Mouse (Mus musculus): ENCODE results near the gene Gm29666. TPM values are rescaled to one million over a fixed set of nuclear protein-coding genes. Genes with fewer than 3 reads are reported as not detected.

Gene Gm29666
- polyA plus RNA-seq (2015; fragmentation: Nextera tagmentation; extraction: Ambion mirVana), result 0.87 and 0.88 TPM in 2 replicates

GRCm38 (mm10) chr15:84919938-84920337 lies at the start of gene Gm29666:
Gene Gm29666 (minus strand): TSS chr15:84920038.
- WGBS, result 94% methylated on average over 3 of the region's 3 CpGs
- no peaks in the 10 kb centered on the region for H3K27me3 ChIP-seq
- H3K4me3 ChIP-seq, result no peak within 1 kb of the TSS
- H3K4me1 ChIP-seq (replicated peaks), result peaks cover 20% of the 10 kb centered on the region
- H3K36me3 ChIP-seq, result no peaks in the 10 kb centered on the region
- H3K9ac ChIP-seq, result no peak within 1 kb of the TSS
- ATAC-seq (ENCODE audit: low read depth), result no peak
- H3K27ac ChIP-seq (replicated peaks), result no peak within 1 kb of the TSS
- no peak within 1 kb of the TSS for H3K4me2 ChIP-seq
- no peaks in the 10 kb centered on the region for H3K9me3 ChIP-seq

DNA sequence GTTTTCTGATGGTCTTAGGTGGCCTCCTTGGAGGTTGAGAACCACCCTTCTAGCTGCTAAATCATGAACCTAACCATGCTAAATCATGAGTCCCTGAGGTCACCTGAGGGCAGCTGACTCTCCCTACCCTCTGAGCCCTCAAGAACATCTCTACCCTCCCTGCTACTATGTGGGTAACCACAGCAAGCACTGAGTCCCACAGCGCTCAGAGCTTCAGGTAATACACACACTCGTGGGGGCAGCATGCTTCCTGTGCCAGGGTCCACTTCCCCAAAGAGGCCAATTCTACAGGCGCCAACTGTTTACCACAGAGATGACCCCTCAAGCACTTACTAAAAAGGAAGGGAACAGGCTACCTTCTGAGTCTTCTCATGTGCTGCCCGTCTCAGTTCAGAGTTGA lies 48.7 kb upstream of the Gm29666 start:
- peaks cover 12% of the 10 kb centered on the region; the same call in 1 of the 2 replicates for H3K36me3 ChIP-seq
- no peak for ATAC-seq (ENCODE audit: low read depth)

GRCm38 (mm10) chr15:84965575-84966360 lies 45.9 kb upstream of the Gm29666 start:
- Histone ChIP-seq H3K4me3 (no peak overlapping the region), H3K27me3 (no peaks in the 10 kb centered on the region), H3K27ac (replicated peaks) (no peak overlapping the region), H3K4me2 (no peak overlapping the region), H3K9me3 (no peaks in the 10 kb centered on the region), H3K9ac (no peak overlapping the region), H3K4me1 (replicated peaks) (peaks cover 35% of the 10 kb centered on the region), H3K36me3 (peaks cover 12% of the 10 kb centered on the region; the same call in 1 of the 2 replicates)
- no peak for ATAC-seq (ENCODE audit: low read depth)
- 61% methylated on average over 7 of the region's 7 CpGs for WGBS

More for the DNA sequence above, 48.7 kb upstream of the Gm29666 start:
- Histone ChIP-seq H3K4me2 (no peak overlapping the region), H3K9me3 (no peaks in the 10 kb centered on the region), H3K9ac (no peak overlapping the region), H3K27ac (replicated peaks) (no peak overlapping the region), H3K4me3 (no peak overlapping the region), H3K4me1 (replicated peaks) (peaks cover 30% of the 10 kb centered on the region), H3K27me3 (no peaks in the 10 kb centered on the region)
- WGBS, result 92% methylated on average over 4 of the region's 4 CpGs

- no peak overlapping the region for H3K4me2 ChIP-seq
- H3K4me1 ChIP-seq (replicated peaks), result peaks cover 45% of the 10 kb centered on the region
- 0 out of 2 replicates have a peak, but pooled peaks cover 3% of the 10 kb centered on the region for H3K36me3 ChIP-seq
- WGBS, result 73% methylated on average over 5 of the region's 5 CpGs
- no peak overlapping the region for H3K4me3 ChIP-seq
- ATAC-seq (ENCODE audit: low read depth), result no peak
- H3K27ac ChIP-seq (replicated peaks), result no peak overlapping the region
- H3K27me3 ChIP-seq, result no peaks in the 10 kb centered on the region
- no peak overlapping the region for H3K9ac ChIP-seq
- no peaks in the 10 kb centered on the region for H3K9me3 ChIP-seq
Measured at GRCm38 (mm10) chr15:84964771-84965170, 44.9 kb upstream of the Gm29666 start.

- Histone ChIP-seq H3K4me1 (replicated peaks) (peaks cover 68% of the 10 kb centered on the region), H3K9me3 (no peaks in the 10 kb centered on the region), H3K4me3 (no peak overlapping the region), H3K4me2 (no peak overlapping the region), H3K27me3 (no peaks in the 10 kb centered on the region), H3K36me3 (0 out of 2 replicates have a peak, but pooled peaks cover 16% of the 10 kb centered on the region), H3K27ac (replicated peaks) (no peak overlapping the region), H3K9ac (no peak overlapping the region)
- no peak for ATAC-seq (ENCODE audit: low read depth)
- WGBS, result 75% methylated on average over 2 of the region's 2 CpGs
Measured at GRCm38 (mm10) chr15:84962518-84962917, 42.7 kb upstream of the Gm29666 start.

- ATAC-seq (ENCODE audit: low read depth), result 0 out of 2 replicates have a peak, but pooled peaks have one; percentile 13
- peak overlapping the region; percentile 61 for H3K9ac ChIP-seq
- no peaks in the 10 kb centered on the region for H3K9me3 ChIP-seq
- H3K27ac ChIP-seq (replicated peaks), result peak overlapping the region; percentile 77
- H3K27me3 ChIP-seq, result no peaks in the 10 kb centered on the region
- H3K36me3 ChIP-seq, result peaks cover 33% of the 10 kb centered on the region
- 28% methylated on average over 8 of the region's 8 CpGs for WGBS
- H3K4me2 ChIP-seq, result peak overlapping the region; percentile 27
- H3K4me1 ChIP-seq (replicated peaks), result peaks cover 59% of the 10 kb centered on the region
- peak overlapping the region; percentile 13; the same call in 1 of the 2 replicates for H3K4me3 ChIP-seq
Measured at GRCm38 (mm10) chr15:84960692-84961091, 40.9 kb upstream of the Gm29666 start.

DNA sequence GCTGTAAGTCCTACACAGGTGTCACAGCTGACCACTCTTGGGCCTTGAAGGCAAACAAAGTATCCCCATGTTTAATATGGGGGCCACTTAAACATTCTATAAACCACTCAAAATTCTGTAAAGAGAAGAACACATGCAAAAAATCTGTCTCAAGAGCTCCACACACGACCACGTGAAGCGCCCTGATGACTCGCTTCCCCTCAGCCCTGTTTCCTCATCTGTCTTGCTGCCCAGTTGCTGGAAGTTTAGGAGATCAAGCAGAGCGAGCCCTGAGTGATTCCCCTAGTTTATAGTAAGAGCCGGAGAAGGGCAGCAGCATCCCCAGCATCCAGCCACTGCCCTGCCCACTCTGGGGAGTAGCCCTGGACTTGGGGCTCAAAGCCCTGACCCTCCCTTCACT lies 40.1 kb upstream of the Gm29666 start:
- Histone ChIP-seq H3K9me3 (no peaks in the 10 kb centered on the region), H3K4me2 (no peak overlapping the region), H3K9ac (no peak overlapping the region), H3K36me3 (peaks cover 41% of the 10 kb centered on the region), H3K4me1 (replicated peaks) (peaks cover 54% of the 10 kb centered on the region), H3K4me3 (no peak overlapping the region), H3K27me3 (no peaks in the 10 kb centered on the region), H3K27ac (replicated peaks) (no peak overlapping the region)
- ATAC-seq (ENCODE audit: low read depth), result no peak
- WGBS, result 92% methylated on average over 6 of the region's 6 CpGs

- Histone ChIP-seq H3K9ac (no peak overlapping the region), H3K4me3 (no peak overlapping the region), H3K9me3 (no peaks in the 10 kb centered on the region), H3K27ac (replicated peaks) (no peak overlapping the region; the same call in 1 of the 2 replicates), H3K27me3 (no peaks in the 10 kb centered on the region), H3K4me1 (replicated peaks) (peaks cover 51% of the 10 kb centered on the region), H3K4me2 (no peak overlapping the region), H3K36me3 (peaks cover 56% of the 10 kb centered on the region)
- 83% methylated on average over 3 of the region's 3 CpGs for WGBS
- no peak for ATAC-seq (ENCODE audit: low read depth)
Measured at GRCm38 (mm10) chr15:84958331-84958730, 38.5 kb upstream of the Gm29666 start.

GRCm38 (mm10) chr15:84957851-84958250 lies 38.0 kb upstream of the Gm29666 start:
- no peak overlapping the region; the same call in 1 of the 2 replicates for H3K27ac ChIP-seq (replicated peaks)
- ATAC-seq (ENCODE audit: low read depth), result peak; percentile 68
- no peaks in the 10 kb centered on the region for H3K27me3 ChIP-seq
- WGBS, result 22% methylated on average over 3 of the region's 3 CpGs
- H3K4me1 ChIP-seq (replicated peaks), result peaks cover 51% of the 10 kb centered on the region
- no peak overlapping the region for H3K9ac ChIP-seq
- no peaks in the 10 kb centered on the region for H3K9me3 ChIP-seq
- H3K4me2 ChIP-seq, result no peak overlapping the region
- H3K36me3 ChIP-seq, result peaks cover 61% of the 10 kb centered on the region
- no peak overlapping the region for H3K4me3 ChIP-seq

DNA sequence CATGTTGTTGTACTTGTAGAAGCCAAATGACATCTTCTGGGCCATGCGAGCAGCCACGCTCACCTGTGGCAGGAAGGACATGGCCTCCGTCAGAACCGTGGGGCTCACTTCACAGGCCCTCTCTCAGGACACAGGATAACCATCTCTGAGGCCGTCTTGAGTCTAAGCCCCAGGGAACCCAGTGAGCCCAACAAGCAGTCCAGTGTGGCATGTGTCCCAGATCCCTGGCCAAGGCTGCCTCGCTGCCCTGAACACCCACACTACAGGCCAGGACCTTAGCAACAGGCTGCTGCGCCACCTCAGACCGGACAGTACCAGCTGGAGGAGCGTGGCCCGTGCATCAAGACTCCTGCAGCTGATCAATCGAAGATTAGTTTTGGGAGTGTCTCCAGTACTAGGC lies 33.4 kb upstream of the Gm29666 start:
- H3K4me3 ChIP-seq, result no peak overlapping the region
- no peak overlapping the region for H3K4me2 ChIP-seq
- peaks cover 10% of the 10 kb centered on the region for H3K4me1 ChIP-seq (replicated peaks)
- ATAC-seq (ENCODE audit: low read depth), result no peak
- peaks cover 98% of the 10 kb centered on the region for H3K36me3 ChIP-seq
- no peak overlapping the region for H3K27ac ChIP-seq (replicated peaks)
- no peaks in the 10 kb centered on the region for H3K27me3 ChIP-seq
- no peaks in the 10 kb centered on the region for H3K9me3 ChIP-seq
- no peak overlapping the region for H3K9ac ChIP-seq
- WGBS, result 94% methylated on average over 11 of the region's 11 CpGs

GRCm38 (mm10) chr15:84950053-84950452 lies 30.2 kb upstream of the Gm29666 start:
- H3K27ac ChIP-seq (replicated peaks), result no peak overlapping the region
- WGBS, result 92% methylated on average over 4 of the region's 4 CpGs
- H3K27me3 ChIP-seq, result no peaks in the 10 kb centered on the region
- ATAC-seq (ENCODE audit: low read depth), result no peak
- no peaks in the 10 kb centered on the region for H3K4me1 ChIP-seq (replicated peaks)
- H3K4me3 ChIP-seq, result no peak overlapping the region
- H3K36me3 ChIP-seq, result peaks cover 89% of the 10 kb centered on the region
- H3K9me3 ChIP-seq, result no peaks in the 10 kb centered on the region
- no peak overlapping the region for H3K4me2 ChIP-seq
- no peak overlapping the region for H3K9ac ChIP-seq

DNA sequence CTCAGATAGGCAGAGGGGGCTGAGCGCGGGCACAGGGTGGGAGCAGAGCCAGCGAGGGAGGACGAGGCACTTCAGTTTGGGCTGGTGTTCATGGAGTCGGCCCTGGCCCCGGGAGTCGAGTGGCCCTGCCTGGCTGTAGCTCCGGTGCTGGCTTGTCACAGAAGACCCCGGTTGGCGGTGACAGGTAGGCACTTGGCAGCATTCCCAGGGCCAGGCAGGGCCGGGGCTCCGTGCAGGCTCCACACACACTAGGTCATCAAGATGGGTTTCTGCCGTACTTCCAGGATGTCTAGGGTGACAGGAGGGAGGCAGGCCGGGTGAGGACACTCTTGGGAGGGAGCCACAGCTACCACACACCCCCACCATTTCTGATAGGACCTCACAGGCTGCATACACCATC lies 29.2 kb upstream of the Gm29666 start:
- Histone ChIP-seq H3K27me3 (no peaks in the 10 kb centered on the region), H3K9me3 (no peaks in the 10 kb centered on the region), H3K27ac (replicated peaks) (no peak overlapping the region), H3K36me3 (peaks cover 78% of the 10 kb centered on the region), H3K4me1 (replicated peaks) (no peaks in the 10 kb centered on the region), H3K4me3 (no peak overlapping the region), H3K4me2 (no peak overlapping the region), H3K9ac (no peak overlapping the region)
- no peak for ATAC-seq (ENCODE audit: low read depth)
- WGBS, result 91% methylated on average over 14 of the region's 14 CpGs

All from neural tube, embryonic 13.5 days (tissue).